Mouse (Mus musculus) midbrain, postnatal 0 days (tissue): ENCODE data around the gene Fam193b. TPM values are rescaled to one million over a fixed set of nuclear protein-coding genes. Genes with fewer than 3 reads are reported as not detected.

Experiments used
- ATAC-seq: fragments of 200-750 bp; cut with Nextera tagmentation; 2 replicates; pipeline ENCODE4 v1.8.0; 2017; ENCODE audit warnings: moderate number of reproducible peaks, mild to moderate bottlenecking, moderate TSS enrichment, moderate library complexity; ENCODE audit not compliant: low FRiP score
- DNase-seq: peaks from one replicate; pipeline ENCODE4 v3.0.0-alpha.2; 2015; ENCODE audit warnings: low spot score
- H3K27ac ChIP-seq: fragments of 300-500 bp; sonication (generic); 2 replicates; pipeline ENCODE4 v1.5.1; 2014; ENCODE audit warnings: low read depth, mild to moderate bottlenecking, low read length, mixed read lengths
- H3K27me3 ChIP-seq: fragments of 300-500 bp; sonication (generic); 2 replicates; pipeline ENCODE4 v1.6.1; 2014; ENCODE audit warnings: low read length, control low read depth, mixed read lengths; ENCODE audit not compliant: insufficient read depth
- H3K36me3 ChIP-seq: fragments of 300-500 bp; sonication (generic); 2 replicates; pipeline ENCODE4 v1.6.1; 2014; ENCODE audit warnings: low read length, control low read depth, mixed read lengths; ENCODE audit not compliant: insufficient read depth
- H3K4me1 ChIP-seq: fragments of 300-500 bp; sonication (generic); 2 replicates; pipeline ENCODE4 v1.6.1; 2014; ENCODE audit warnings: mild to moderate bottlenecking, control low read depth, antibody characterized with exemption, low read length, mixed read lengths; ENCODE audit not compliant: insufficient read depth
- H3K4me2 ChIP-seq: fragments of 300-500 bp; sonication (generic); 2 replicates; pipeline ENCODE4 v1.6.1; 2014; ENCODE audit warnings: low read depth, mild to moderate bottlenecking, low read length, mixed read lengths; ENCODE audit not compliant: poor library complexity, severe bottlenecking
- H3K4me3 ChIP-seq: fragments of 300-500 bp; sonication (generic); 2 replicates; pipeline ENCODE4 v1.5.1; 2014; ENCODE audit warnings: low read depth, mild to moderate bottlenecking, low read length, moderate library complexity
- H3K9ac ChIP-seq: fragments of 300-500 bp; sonication (generic); replicated peaks from 2 replicates; pipeline ENCODE4 v1.6.1; 2014; ENCODE audit warnings: mild to moderate bottlenecking, low read length, moderate library complexity, mixed read lengths; ENCODE audit not compliant: poor library complexity, severe bottlenecking
- H3K9me3 ChIP-seq: fragments of 300-500 bp; sonication (generic); 2 replicates; pipeline ENCODE4 v1.6.1; 2016; ENCODE audit warnings: low read length, control low read depth
- CTCF ChIP-seq: IDR thresholded peaks from 2 replicates; pipeline ENCODE4 v1.5.1; 2016; ENCODE audit warnings: antibody characterized with exemption, mild to moderate bottlenecking
- WGBS: fragments of 180-500 bp; shearing (Covaris S2); extraction: QIAGEN DNeasy Blood & Tissue Kit; methylation state at CpG from one replicate; pipeline ENCODE4 v1.1.7; 2014; 5-methylcytosine and 5-hydroxymethylcytosine counted together
- polyA plus RNA-seq: library from polyadenylated mRNA; unstranded; fragments of >200 nt; fragmentation: Nextera tagmentation; extraction: Ambion mirVana; gene quantifications from 2 replicates; pipeline ENCODE4 v1.2.1, GENCODE M21; 2015
- total RNA-seq: library from RNA; depleted of rRNA; stranded (reverse); fragments of >200 nt; gene quantifications from 2 replicates; pipeline ENCODE4 v1.2.3, GENCODE M21; 2014

Gene Fam193b
- total and polyA plus RNA-seq, 2 experiments from 2014 or later, result 42.7 to 73.9 TPM

DNA sequence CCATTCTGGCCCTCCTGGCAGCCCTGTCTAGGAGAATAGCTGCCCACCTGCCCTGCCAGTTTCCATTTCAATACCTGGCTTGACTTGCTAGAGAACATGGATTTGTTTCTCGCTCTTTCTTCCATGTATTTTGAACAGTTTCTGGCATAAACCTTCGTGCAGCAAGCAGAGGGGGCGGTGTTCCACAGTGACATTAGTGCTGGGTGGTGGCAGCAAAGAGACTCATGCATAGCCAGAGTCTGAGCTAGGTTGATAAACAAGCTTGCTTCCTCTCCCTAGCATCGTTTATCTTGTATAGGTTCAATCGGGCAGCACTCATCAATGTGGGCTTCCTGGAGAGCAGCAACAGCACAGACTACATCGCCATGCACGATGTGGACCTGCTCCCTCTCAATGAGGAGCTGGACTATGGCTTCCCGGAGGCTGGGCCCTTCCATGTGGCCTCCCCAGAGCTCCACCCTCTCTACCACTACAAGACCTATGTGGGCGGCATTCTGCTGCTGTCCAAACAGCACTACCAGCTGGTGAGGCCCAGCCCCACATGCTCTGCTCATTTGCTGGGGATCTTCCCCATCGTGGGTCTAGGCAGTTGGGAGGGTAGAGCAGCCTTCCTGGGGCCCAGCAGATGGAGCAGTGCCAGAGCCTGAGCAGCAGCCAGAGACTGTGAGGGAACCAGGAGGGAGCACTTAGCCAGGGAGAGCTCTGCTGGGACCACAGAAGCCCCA, 36.1 kb upstream of the Fam193b start:
- H3K9ac ChIP-seq, result no peak overlapping the region
- no peaks in the 10 kb centered on the region for H3K4me1 ChIP-seq
- 79% methylated on average over 10 of the region's 10 CpGs for WGBS
- H3K27ac ChIP-seq, result no peak overlapping the region
- TF ChIP-seq CTCF, result no peak
- ATAC-seq (no peak), DNase-seq (no peak)
- no peak overlapping the region for H3K4me3 ChIP-seq
- no peaks in the 10 kb centered on the region for H3K27me3 ChIP-seq
- H3K4me2 ChIP-seq, result no peak overlapping the region
- peaks cover 46% of the 10 kb centered on the region for H3K36me3 ChIP-seq
- no peaks in the 10 kb centered on the region for H3K9me3 ChIP-seq

DNA sequence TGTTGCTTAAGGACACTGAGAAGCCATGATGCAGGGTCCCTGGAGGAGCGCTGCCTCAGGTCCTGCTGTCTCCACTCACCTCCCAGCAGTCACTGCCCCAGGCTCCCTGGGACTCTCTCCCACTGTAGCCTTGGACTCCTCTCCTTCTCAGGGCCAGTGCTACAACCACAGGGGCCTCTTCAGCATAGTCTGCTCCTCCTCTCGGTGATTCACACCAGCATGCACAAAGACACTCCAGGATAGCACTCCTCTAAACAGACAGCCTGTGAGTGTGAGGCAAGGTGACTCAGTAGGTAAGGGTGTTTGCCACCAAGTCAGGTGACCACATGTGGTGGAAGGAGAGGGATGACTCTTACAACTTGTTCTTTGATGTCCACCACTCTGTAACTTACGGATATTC, 33.7 kb upstream of the Fam193b start:
- Histone ChIP-seq H3K36me3 (peaks cover 40% of the 10 kb centered on the region), H3K4me1 (no peaks in the 10 kb centered on the region), H3K9ac (no peak overlapping the region), H3K27ac (no peak overlapping the region), H3K9me3 (no peaks in the 10 kb centered on the region), H3K4me3 (no peak overlapping the region), H3K27me3 (no peaks in the 10 kb centered on the region), H3K4me2 (no peak overlapping the region)
- DNase-seq (no peak), ATAC-seq (no peak)
- 94% methylated on average over 3 of the region's 3 CpGs for WGBS
- no peak for TF ChIP-seq CTCF

- no peak overlapping the region for H3K4me2 ChIP-seq
- ATAC-seq, result no peak
- WGBS, result 4% methylated on average over 3 of the region's 3 CpGs
Observed at GRCm38 (mm10) chr13:55601611-55602010, 30.7 kb upstream of the Fam193b start.

DNA sequence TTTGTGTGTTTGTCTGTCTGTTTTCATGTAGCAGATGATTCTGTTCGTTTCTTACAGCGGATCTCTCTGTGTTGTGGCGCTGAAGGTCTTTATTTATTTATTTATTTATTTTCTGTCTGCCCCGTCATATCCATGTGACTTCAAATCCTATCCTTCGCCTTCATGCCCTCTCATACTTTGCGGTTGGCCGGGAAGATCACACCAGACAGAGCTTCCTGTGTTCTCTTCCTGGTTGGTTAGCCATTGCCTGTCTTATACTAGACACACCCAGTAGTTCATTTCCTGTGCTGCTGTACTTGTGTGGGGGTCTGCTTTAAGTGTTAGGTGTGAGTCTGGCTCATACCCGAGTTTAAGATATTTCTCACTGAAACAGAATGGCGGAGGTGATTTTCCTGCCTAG, 29.7 kb upstream of the Fam193b start:
- H3K4me1 ChIP-seq, result 0 out of 2 replicates have a peak, but pooled peaks cover 3% of the 10 kb centered on the region
- H3K9me3 ChIP-seq, result no peaks in the 10 kb centered on the region
- peaks cover 21% of the 10 kb centered on the region for H3K36me3 ChIP-seq
- ATAC-seq (peak; percentile 34; the same call in 1 of the 2 replicates), DNase-seq (peak; percentile 25)
- peak overlapping the region; percentile 62 for H3K4me2 ChIP-seq
- H3K9ac ChIP-seq, result peak overlapping the region; percentile 93
- WGBS, result 19% methylated on average over 9 of the region's 9 CpGs
- TF ChIP-seq CTCF, result no peak
- H3K27ac ChIP-seq, result peak overlapping the region; percentile 74; the same call in 1 of the 2 replicates
- H3K4me3 ChIP-seq, result peak overlapping the region; percentile 75
- no peaks in the 10 kb centered on the region for H3K27me3 ChIP-seq

More at GRCm38 (mm10) chr13:55601611-55602010, 30.7 kb upstream of the Fam193b start:
- Histone ChIP-seq H3K9me3 (no peaks in the 10 kb centered on the region), H3K27ac (no peak overlapping the region), H3K4me3 (no peak overlapping the region), H3K4me1 (0 out of 2 replicates have a peak, but pooled peaks cover 3% of the 10 kb centered on the region), H3K27me3 (no peaks in the 10 kb centered on the region), H3K9ac (no peak overlapping the region), H3K36me3 (peaks cover 24% of the 10 kb centered on the region)
- peak; percentile 96 for TF ChIP-seq CTCF
- peak; percentile 87 for DNase-seq

DNA sequence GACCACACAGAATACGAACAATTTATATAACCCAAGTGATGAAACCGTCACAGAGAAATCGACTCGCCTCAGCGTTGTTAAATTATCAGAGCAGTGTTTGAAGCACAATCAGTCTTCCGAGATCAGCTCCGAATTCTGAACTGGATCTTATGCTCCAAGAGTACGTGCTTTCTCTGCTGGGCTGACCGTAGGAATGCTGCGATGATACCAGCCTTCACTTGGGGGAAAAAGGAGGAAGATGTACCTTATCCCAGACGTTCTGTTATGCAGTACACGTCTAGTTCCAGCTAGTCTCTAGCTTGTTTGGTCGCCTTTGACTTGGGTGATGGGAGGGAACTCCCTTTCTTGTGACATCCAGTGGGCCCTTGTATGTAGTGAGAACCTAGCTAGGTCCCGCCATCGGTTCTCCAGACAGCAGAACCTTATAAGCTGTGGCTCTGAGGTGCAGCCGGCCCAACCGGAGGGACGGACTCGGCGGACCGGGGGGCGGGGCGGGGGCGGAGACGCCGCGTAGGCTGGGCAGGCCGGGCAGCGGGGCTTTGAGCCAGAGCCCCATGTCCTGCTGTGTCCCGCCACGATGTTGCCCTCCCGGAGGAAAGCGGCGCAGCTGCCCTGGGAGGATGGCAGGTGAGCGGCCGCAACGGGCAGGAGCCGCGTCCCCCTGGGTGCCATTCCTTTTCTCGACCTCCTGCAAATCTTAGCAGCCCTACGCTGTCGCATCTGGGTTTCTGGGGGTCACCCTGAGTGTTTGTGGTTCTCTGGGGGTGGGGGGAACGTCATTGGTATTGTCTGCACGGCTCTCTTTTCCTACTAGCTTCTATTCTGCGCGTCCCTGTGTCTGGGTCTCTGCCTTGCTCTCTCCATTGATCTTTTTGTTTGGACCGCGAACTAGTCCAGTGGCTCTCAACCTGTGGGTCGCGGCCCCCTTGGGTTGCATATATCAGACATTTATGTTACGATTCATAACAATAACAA, 28.9 kb upstream of the Fam193b start, which contains the start of gene B4galt7:
TSS of gene B4galt7 (plus strand) at position 331 of the 975 bp plus-strand sequence.
- peak; percentile 78 for DNase-seq
- Histone ChIP-seq H3K4me1 (0 out of 2 replicates have a peak, but pooled peaks cover 3% of the 10 kb centered on the region), H3K9ac (peak within 1 kb of the TSS; percentile 93), H3K4me3 (peak within 1 kb of the TSS; percentile 75), H3K27me3 (no peaks in the 10 kb centered on the region), H3K36me3 (peaks cover 29% of the 10 kb centered on the region), H3K9me3 (no peaks in the 10 kb centered on the region), H3K4me2 (peak within 1 kb of the TSS; percentile 62), H3K27ac (peak within 1 kb of the TSS; percentile 74)
- no peak for TF ChIP-seq CTCF
- WGBS, result 10% methylated on average over 49 of the region's 51 CpGs
- ATAC-seq, result peak; percentile 88
